Mouse (Mus musculus) lung, postnatal 0 days (tissue): Measurements from ENCODE around the gene Slc31a2.

Experiments
- CTCF ChIP-seq: IDR thresholded peaks from 2 replicates; pipeline ENCODE4 v1.5.1; 2016; ENCODE audit warnings: antibody characterized with exemption, mild to moderate bottlenecking
- EP300 ChIP-seq: IDR thresholded peaks from 2 replicates; pipeline ENCODE4 v1.6.1; 2016; ENCODE audit warnings: antibody characterized with exemption, mild to moderate bottlenecking, control low read depth

GRCm38 (mm10) chr4:62240586-62240985 lies 21.8 kb upstream of the Slc31a2 start:
- TF ChIP-seq CTCF (no peak), EP300 (no peak)
